Mouse (Mus musculus) megakaryocyte-erythroid progenitor cell, adult 5-6 weeks (primary cell): Measurements from ENCODE around the gene Il1rap. TPM values are rescaled to one million over a fixed set of nuclear protein-coding genes. Genes with fewer than 3 reads are reported as not detected.

Experiments used
- ATAC-seq: replicated peaks from 2 replicates; pipeline ENCODE4 v1.8.0; 2016; ENCODE audit warnings: mild to moderate bottlenecking, inconsistent platforms; ENCODE audit not compliant: severe bottlenecking, poor library complexity, low FRiP score, low TSS enrichment
- total RNA-seq, 2 experiments: library from RNA; stranded (forward) in 1 of 2; stranded (reverse) in 1 of 2; fragments of 200-1000, 215-1000 nt in 1 of 2; fragments of >200 nt in 1 of 2; fragmentation: Nextera tagmentation in 1 of 2; gene quantifications; 2 replicates each; pipeline ENCODE4 v1.2.3; 2014 to 2017

Gene Il1rap
- total RNA-seq, 2 experiments from 2014 or later: 6.6 to 7.9 TPM

GRCm38 (mm10) chr16:26713538-26714316 lies 132.2 kb downstream of the Il1rap start:
- ATAC-seq: no peak

- ATAC-seq: no peak
Observed at GRCm38 (mm10) chr16:26722464-26722863, 141.0 kb downstream of the Il1rap start.

GRCm38 (mm10) chr16:26723952-26724747 lies 142.6 kb downstream of the Il1rap start:
- no peak for ATAC-seq

GRCm38 (mm10) chr16:26728139-26728538 lies 146.6 kb downstream of the Il1rap start:
- ATAC-seq: no peak

- no peak for ATAC-seq
Observed at GRCm38 (mm10) chr16:26730941-26731340, 149.4 kb downstream of the Il1rap start.

DNA sequence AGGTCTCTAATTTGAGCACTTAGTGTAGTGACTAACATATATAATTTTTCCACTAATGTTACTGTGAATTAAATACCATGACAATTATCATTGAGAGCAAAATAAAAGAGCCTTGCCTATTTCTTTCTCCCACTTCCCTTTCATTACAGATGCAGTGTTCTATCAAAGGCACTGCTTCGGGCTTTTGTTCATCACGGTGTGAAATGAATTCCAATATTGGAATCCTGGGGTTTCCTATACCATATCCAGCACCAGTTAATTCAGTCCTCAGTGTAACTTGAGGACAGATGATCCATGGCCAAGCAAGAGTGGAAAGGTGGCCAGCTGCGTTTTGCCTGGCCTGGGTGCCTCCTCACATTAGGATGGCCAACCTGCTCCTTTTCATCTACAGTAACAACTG lies 151.1 kb downstream of the Il1rap start:
- no peak for ATAC-seq

DNA sequence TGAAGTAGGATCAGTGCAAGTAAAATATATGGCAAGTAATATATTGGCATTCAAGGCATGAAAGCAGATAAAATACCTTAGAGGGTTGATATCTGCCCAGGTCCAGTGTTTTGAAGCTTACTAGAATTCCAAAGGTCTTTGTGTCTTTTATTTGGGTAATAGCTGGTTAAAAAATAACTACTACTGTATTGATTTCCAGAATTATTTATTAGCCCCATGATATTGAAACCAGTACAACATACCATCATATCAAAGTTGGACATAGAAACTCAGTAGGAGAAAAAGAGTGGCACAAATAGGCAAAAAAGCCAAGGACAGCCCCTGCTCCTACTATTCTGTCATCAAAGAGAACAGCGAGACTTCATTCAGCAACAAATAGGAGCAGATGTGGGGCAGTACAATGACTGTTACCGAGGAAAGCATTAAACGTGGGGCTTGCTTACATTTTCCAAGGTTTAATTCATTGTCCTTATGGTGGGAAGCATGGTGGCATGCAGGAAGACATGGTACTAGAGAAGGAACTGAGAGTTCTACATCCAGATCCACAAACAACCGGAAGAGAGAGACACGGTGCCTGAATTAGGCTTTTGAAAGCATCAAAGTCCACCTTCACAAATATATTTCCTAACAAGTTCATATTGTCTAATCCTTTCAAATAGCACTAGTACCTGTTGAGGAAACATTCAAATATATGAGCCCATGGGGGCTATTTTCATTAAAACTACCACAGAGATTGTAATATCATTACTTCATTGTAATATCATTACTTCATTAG lies 174.1 kb downstream of the Il1rap start:
- no peak for ATAC-seq

GRCm38 (mm10) chr16:26775976-26776375 lies 194.5 kb downstream of the Il1rap start:
- ATAC-seq: no peak

DNA sequence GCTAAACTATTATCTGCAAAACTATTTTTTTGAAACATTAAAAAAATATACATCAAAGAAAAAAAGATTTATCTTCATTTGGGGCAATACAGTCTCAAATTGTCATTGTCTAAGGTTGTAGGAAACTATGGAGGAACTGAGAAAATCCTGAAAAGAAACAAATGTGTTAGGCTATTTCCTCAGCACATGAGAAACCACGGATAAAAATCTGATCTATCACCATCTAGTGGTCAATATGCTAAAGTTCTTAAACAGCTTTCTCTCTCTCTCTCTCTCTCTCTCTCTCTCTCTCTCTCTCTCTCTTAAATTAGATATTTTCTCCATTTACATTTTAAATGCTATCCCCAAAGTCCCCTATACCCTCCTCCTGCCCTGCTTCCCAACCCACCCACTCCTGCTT lies 195.6 kb downstream of the Il1rap start:
- no peak for ATAC-seq

Other genes with a start within 250 kb of the Il1rap start
- not detected in 2 replicates for gene Cldn1, start 209.9 kb upstream of the Il1rap start, total RNA-seq (2014; fragmentation: Nextera tagmentation)
- gene Cldn1, start 209.9 kb upstream of the Il1rap start, total RNA-seq (2017): not detected in 2 replicates
- not detected in 2 replicates for gene Cldn16, start 118.6 kb upstream of the Il1rap start, total RNA-seq (2014; fragmentation: Nextera tagmentation)
- not detected in 2 replicates for gene Cldn16, start 118.6 kb upstream of the Il1rap start, total RNA-seq (2017)
- gene Tmem207, start 54.9 kb upstream of the Il1rap start, total RNA-seq (2014; fragmentation: Nextera tagmentation): not detected in 2 replicates
- not detected in 2 replicates for gene Tmem207, start 54.9 kb upstream of the Il1rap start, total RNA-seq (2017)